Mouse (Mus musculus) limb, embryonic 12.5 days (tissue): ENCODE data around the gene Asb15. TPM values are rescaled to one million over a fixed set of nuclear protein-coding genes. Genes with fewer than 3 reads are reported as not detected.

Experiments
- polyA plus RNA-seq: library from polyadenylated mRNA; unstranded; fragments of >200 nt; fragmentation: Nextera tagmentation; extraction: Ambion mirVana; gene quantifications from 2 replicates; pipeline ENCODE4 v1.2.1, GENCODE M21; 2016

Asb15 gene
- polyA plus RNA-seq, 1 experiment from 2014 or later = not detected

Other genes with a start within 250 kb of the Asb15 start
- 0.10 TPM in 1 of 2 replicates, not detected in the other for gene Iqub, start 13.1 kb upstream of the Asb15 start, polyA plus RNA-seq
- gene Ndufa5, start 131 bp upstream of the Asb15 start, polyA plus RNA-seq = 343 and 345 TPM in 2 replicates
- gene Lmod2, start 69.6 kb downstream of the Asb15 start, polyA plus RNA-seq = 0.31 TPM in 1 of 2 replicates, not detected in the other
- gene Wasl, start 136.9 kb downstream of the Asb15 start, polyA plus RNA-seq = 79.7 and 80.7 TPM in 2 replicates
- not detected in 2 replicates for gene Hyal6, start 205.1 kb downstream of the Asb15 start, polyA plus RNA-seq
- gene Hyal4, start 220.2 kb downstream of the Asb15 start, polyA plus RNA-seq = not detected in 2 replicates